Mouse (Mus musculus) kidney, adult 11 months (tissue): ENCODE data around the gene Pxmp2.

Experiments used
- DNase-seq: peaks from one replicate; pipeline ENCODE4 v3.0.0; 2022

The Pxmp2 gene

DNA sequence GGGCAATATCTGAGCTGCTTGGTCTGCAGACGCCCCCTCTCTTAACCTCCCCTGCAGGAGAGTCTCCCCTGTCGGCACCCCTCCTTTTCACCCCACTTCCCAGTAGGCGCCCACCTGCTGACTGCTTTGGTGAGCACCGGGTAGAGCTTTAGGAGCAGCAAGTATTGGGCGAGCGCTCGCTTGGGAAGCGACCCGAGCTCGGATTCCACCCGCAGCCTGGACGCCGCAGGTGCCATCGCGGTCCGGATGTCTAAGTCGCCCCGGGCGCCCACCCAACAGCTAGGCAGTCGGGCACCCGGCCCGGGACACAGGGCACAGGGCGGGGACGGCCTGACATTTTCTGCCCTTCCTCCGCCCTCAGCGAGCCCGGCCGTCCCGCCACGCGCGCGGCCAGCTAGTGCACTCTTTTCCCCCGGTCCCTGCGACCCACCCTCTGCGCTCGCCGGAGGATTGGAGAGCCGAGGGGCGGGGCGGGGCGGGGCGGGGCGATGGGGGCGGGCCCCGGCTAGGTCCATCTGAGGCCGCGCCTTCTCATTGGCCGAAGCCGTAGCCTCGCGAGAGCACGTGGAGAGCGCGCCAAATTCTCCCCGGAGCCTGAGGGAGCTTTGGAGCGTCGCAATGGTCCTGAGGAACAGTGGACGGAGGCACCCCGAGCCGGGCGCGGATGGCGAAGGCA is at the start of gene Pxmp2, which contains the start of gene Pole:
TSS of gene Pxmp2 (minus strand) at position 417 of the 676 bp plus-strand sequence.
TSS of gene Pole (plus strand) at position 537 of the 676 bp plus-strand sequence.
- peak; percentile 87 for DNase-seq

DNA sequence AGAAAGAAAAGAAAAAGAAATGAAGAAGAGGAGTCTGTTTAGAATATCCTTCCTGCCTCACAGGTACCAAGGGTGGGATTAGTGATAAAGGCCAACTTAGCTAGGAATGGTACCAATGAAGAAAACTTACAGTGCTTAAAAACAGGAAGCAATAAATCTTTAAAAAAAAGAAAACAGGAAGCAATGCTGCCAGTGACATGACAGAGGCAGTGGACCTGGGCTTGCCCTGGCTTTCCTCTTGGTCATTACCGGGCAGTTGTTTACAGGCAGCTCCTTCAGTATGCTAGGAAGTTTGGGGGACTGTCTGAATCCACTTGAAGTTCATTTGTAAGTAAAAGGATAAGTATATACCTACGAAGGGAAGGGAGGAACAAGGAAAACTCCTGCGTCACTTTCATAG is 44.5 kb upstream of the Pxmp2 start:
- DNase-seq, result peak; percentile 28

DNA sequence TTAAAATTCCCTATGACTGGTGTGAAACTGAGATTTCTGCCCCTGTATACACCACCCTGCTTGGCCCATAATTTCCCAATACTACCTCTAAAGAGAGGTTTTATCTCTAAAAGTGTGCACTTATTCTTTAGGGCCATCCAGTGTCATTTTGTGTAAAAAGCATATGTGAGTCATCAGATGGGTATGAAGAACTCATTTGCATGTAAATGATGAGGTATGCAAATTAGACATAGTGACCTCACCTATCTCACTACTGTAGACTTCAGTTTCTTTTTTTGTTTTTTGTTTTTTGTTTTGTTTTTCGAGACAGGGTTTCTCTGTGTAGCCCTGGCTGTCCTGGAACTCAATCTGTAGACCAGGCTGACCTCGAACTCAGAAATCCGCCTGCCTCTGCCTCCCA is 27.1 kb upstream of the Pxmp2 start:
- DNase-seq, result no peak

DNA sequence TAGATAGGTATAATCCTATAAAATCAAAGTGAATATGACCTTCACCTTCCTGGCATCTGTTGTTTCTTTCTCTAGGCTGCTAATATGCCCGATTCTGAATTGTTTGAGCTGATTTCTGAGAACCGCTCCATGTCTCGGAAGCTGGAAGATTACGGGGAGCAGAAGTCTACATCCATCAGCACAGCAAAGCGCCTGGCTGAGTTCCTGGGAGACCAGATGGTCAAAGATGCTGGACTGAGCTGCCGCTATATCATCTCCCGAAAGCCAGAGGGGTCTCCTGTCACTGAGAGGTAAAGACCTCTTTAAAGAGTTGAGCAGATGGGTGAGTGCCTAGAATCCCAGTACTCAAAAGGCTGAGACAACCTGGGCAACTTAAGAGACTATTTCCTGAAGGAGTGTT is 22.9 kb upstream of the Pxmp2 start:
- no peak for DNase-seq

DNA sequence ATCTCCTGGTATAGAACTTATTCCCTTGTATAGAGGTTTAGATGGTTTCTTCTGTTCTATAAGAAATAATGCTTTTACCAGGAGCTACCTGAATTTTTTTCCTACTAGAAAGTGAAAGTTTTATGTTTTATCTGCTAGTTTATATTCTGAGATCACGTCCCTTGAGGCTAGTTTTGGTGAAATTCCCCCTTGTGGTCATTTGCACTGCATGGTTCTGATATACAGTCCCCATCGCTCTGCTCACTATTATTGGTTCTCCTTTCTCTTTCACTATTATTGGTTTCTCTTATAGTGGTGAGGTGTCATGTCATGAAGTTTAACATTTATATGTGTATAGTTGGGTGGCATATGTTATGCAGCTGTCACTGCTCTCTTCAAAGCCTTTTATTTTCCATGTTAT is 14.6 kb upstream of the Pxmp2 start:
- no peak for DNase-seq

DNA sequence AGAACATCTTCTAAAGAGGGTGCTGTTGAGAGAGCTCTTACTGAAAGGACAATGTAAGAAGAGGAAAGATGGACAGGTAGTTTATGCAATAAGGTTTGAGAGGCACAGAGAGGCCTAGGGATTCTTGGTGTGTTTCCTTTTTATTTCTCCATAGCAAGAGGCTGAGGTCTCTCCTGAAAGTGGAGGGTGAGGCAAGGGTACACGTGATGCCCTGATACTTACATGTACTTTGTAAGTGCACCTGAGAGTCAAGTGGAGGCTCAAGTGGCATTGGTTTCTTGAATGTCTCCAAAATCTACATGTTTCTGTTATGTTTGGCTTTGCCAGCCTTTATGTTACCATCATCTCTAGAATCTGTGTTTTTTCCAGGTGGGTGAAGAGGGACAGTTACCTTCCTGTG is 10.7 kb upstream of the Pxmp2 start:
- DNase-seq, result no peak

DNA sequence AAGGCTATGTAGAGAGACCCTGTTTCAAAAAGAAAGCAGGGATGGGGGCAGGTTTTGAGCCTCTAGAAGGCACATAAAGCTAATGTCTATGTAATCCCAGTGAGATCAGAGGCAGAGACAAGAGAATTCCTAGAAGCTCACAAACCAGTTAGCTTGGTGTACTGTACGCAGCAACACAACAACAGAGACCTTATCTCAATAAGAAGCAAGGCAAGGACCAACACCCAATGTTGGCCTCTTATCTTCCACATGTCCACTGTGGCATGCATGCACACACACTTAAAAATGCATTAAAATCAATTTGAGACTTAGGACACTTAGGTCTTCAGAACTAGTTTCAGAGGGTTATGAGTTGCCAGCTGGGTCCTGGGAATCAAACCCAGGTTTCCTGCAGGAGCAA is 5.7 kb upstream of the Pxmp2 start:
- DNase-seq, result no peak

DNA sequence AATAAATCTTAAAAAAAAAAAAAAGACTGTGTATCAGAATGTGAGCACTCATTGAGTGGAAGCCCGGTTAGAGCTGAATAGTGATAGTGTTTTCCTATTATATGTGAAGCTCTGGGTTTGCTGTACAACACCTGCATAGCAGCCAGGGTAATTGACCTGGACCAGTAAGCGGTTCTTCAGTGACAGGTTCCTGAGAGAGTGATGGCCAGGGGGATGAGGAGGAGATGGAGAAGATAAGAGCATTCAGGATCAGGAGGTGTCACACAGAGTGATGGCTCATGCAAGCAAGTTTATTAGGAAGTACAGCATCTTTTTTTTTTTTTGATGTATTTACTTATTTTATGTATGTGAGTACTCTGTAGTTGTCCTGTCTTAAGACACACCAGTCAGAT is 1.1 kb upstream of the Pxmp2 start:
- no peak for DNase-seq

DNA sequence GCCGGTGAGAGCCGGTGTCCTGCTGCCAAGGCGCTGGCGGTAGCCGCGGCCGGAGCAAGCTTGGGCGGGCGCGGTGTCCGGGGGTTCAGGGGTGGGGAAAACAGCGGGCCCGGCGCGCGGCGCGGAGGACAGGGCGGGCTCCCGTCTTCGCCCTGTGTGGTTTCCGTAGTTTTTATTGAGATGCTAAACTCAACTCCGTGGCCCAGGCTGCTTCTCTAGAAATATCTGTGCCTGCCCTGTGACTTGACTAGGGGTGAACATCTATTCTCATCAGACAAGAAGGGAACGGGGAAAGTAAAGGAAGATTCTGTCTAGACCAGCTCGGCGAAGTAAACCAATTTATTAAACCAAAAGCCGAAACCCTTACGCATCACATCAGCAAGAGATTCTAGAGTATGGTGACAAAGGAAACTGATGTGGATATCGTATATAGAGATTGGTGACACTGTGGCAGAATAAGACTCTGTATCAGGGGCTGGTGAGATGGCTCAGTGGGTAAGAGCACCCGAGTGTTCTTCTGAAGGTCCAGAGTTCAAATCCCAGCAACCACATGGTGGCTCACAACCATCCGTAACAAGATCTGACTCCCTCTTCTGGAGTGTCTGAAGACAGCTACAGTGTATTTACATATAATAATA is 579 bp upstream of the Pxmp2 start:
- DNase-seq, result no peak

DNA sequence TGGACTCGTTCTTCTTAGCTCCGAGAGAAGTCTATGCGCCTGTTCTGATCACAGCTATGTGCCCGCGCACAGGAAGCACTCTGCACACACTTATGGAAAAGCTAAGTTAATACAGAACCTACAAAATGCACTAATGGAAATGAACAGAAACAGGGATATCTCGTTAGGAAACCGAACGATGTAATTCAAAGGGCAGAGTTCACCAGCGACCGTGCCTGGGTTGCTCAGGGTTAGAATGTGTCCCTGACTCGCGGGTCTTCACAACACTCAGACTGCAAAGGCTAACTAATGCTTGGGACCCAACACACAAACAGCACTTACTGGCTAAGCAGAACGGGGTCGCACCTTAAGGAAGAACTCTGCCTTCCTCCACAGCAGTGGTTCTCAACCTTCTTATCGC is 830 bp downstream of the Pxmp2 start:
- DNase-seq, result peak; percentile 34

DNA sequence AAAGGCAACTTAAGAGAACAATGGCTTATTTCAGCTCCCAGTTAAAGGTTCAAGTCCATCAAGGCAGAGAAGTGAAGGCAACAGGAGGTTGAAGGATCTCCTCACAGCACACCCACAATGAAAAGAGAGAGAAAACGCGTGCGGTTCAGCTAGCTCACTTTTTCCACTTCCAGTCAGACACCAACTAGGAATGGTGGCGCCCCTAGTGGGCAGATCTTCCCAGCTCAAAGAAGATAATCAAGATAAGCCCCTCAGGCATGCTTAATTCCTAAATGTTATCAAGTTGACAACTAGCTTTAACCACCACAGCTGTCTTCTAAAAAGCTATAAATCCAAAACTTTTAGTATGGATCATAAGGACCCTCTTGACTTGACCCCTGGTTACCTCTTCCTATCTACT is 1.4 kb downstream of the Pxmp2 start:
- DNase-seq, result peak; percentile 37

DNA sequence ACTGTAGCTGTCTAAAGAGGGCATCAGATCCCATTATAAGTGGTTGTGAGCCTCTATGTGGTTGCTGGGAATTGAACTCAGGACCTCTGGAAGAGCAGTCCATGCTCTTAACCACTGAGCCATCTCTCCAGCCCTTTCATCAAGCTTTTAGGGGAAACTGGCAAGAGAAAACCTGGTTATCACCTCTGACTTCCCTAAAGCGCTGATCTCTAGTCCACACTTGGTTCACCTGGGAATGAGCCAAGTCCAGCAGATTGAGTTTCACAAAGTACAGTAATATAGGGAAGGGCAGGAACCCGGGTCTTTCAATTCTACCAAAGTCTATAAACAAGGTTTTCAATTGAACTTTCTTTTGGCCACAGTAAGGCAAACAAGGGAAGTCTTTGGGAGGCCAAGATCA is 4.0 kb downstream of the Pxmp2 start:
- no peak for DNase-seq

DNA sequence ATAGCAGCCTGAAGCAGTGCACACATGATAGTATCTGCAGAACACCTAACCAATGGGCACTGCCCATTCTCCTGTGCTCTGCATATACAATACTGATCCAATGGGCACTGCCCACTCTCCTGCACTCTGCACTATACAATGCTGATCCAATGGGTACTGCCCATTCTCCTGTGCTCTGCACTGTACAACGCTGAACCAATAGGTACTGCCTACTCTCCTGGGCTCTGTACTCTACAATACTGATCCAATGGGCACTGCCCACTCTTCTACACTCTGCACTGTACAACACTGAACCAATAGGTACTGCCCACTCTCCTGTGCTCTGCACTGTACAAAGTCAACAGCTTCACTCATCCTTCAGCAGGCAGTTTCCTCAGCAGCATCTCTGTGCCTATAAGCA is 9.1 kb downstream of the Pxmp2 start:
- DNase-seq, result no peak

DNA sequence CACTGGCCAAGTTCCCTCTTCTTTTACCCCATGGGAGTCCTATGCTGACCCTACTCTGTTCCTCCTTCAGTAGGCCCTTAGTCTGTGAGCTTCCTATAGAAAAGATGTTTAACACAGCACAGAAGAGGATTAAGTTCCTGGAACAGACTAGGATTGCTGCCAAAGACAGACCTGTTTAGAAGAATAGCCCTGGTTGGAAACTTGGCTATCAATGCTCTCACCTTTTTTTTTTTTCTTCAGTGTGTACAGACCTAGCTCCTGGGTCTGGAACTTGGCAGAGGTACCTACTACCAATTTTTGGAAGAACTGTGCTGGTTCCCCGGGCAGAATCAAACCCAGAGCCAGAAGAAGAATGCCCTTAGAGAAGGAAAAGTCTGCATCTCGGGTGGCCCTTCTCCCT is 9.6 kb downstream of the Pxmp2 start:
- DNase-seq, result no peak

DNA sequence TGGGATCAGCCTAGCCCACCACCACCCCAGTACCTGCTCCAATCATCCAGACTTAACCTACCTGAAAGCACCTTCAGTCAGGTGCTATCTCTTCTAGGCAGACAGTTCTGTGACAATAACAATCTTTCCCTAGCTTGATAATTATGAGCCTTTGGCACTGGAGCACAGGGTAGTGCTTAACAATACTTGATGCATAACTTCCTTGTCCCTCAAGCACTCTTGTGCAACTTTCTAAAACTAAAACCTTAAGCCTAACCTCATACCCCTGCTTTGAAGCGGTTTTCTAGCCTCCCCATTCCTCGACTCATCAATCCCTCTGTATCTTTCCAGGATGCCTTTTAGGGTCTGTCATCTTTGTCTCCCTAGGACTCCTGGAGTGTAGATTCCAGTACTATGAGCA is 11.1 kb downstream of the Pxmp2 start:
- DNase-seq, result no peak

DNA sequence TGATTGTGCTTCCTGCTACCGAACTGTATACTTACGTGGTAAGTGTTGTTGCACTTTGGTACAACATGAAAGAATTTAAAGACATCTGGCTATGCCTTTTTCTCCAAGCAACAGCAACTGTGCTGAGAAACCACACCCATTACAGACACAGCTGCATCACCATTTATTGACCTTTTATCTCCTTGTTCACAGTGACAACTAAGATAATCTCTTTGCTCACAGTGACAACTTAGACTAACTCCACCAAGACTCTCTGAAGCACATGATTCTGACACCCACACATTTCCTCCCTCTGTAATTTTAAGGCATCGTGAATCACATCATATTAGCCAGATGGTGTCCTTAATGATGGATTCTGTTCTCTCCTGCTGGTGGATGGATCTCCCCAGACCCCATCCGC is 11.8 kb downstream of the Pxmp2 start:
- DNase-seq, result no peak

DNA sequence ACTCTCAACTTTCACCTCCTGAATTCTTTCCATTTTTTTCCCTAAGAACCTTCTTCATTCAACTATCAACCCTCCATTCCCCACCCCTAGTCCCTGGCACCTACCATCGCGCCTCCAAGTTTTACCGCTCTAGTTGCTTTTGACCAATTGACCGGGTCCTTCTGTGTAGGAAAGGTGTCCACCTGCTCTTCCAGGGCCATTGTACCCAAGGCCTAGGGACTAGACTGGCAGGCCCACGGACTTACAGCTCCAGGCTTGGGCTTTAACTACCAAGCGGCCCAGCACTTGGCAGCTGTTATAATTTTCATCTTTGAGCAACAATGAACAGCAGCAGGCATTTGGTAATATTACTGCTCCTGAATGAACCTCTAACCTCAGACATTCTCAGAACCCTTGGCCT is 15.7 kb downstream of the Pxmp2 start:
- no peak for DNase-seq

DNA sequence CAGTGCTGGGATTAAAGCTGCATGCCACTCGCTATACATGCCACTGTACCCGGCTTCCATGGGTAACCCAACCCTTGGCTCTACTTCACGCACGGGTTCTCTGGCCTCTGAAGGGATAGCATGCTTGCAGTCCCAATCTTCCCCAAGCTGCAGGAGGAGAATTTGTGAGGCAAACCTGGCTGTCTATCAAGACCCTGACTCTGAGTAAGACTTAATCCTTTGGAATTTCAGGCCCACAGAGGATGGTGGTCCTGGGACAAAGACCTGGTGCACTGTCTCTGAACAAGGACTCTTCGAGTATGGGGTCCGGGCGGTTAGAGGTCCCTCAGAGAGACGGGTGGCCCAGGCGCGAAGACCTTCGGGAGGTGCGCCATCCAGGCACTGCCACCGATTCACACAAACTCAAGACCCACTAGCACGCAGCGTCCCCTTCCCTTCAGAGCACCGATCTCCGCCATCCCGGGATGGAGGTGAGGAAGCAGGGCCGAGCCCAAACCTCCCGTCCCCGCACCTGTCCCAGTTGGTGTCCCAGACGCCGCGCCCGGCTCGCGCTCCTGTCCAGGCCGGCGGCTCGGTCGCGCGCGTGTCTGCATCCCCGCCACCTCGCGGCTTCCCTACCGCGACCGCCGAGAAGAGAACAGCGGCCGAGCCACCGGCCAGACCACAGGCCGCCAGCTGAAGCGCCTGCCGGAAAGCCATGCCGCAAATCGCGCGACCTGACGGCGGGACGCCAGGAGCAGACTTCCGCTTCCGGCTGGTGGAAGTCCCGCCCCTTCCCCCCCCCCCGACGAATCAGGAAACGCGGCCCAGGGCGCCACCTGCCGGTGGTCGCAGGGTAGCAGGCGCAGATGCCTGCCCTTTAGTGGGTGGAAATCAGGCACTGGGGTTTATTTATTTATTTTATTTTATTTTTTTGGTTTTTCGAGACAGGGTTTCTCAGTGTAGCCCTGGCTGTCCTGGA is 16.6 kb downstream of the Pxmp2 start, which contains the start of gene Pgam5:
TSS of gene Pgam5 (minus strand) at position 773 of the 961 bp plus-strand sequence.
- peak; percentile 79 for DNase-seq

DNA sequence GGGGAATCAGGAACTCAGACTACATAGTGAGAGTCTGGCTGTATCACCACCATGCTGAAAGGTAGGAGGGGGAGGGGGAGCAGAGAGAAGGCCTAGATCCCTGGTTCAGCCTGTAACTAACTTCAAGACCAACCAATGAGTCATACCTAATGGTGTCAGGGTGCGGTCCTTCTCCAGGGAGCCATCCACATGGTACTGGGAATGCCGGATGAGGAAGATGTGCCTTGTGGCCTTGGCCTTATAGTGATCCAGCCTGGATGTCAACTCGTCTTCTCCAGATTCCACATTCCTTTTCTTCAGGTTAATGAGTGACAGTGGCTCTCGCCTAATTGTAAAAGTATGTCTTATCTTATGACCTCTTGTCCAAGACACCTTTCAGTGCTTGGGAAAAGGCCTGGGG is 19.0 kb downstream of the Pxmp2 start:
- DNase-seq, result no peak

DNA sequence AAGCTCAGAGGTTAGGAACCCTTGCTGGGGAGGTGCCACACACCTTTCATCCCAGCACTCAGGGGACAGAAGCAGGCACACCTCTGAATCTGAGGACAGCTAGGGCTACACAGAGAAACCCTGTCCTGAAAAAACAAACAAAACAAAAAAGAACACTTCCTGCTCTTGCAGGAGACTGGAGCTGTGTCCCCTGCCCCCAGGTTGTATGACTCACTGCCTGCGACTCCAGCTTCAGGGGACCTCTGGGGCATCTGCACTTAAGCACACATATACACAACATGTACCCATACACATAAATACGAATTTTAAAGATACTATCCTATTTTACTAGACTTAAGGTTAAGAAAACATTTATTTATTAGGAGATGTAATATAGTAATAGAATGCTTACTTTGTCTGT is 41.9 kb downstream of the Pxmp2 start:
- no peak for DNase-seq

DNA sequence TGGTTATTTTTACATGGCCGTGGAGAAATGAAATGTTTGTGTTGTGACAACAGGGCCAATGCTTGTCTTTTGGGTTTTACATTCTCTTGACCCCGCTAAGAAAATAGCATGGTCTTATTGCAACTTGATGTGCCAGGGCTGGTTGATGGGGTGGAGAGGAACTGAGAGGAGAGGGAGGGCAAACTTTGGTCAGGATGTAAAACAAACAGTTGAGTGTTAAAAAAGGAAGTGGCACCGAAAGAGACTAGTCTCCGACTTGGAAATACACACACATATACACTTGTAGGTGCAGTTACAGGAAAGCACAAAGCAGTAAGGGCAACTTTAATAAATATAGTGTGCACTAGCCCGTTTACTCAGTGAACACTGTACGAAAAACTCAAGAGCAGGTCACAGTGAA is 53.6 kb downstream of the Pxmp2 start:
- DNase-seq, result no peak

DNA sequence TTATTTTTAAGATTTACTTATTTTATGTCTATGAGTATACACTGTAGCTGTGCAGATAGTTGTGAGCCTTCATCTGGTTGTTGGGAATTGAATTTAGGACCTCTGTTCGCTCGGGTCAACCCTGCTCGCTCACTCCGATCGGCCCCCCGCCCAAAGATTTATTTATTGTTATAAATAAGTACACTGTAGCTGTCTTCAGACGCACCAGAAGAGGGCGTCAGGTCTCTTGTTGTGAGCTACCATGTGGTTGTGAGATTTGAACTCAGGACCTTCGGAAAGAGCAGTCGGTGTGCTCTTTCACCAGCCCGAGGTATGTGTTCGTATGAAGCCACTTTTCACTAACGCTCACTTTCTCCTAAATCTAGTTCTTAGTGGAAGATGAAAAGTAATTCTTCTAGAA is 54.3 kb downstream of the Pxmp2 start:
- DNase-seq, result peak; percentile 15

DNA sequence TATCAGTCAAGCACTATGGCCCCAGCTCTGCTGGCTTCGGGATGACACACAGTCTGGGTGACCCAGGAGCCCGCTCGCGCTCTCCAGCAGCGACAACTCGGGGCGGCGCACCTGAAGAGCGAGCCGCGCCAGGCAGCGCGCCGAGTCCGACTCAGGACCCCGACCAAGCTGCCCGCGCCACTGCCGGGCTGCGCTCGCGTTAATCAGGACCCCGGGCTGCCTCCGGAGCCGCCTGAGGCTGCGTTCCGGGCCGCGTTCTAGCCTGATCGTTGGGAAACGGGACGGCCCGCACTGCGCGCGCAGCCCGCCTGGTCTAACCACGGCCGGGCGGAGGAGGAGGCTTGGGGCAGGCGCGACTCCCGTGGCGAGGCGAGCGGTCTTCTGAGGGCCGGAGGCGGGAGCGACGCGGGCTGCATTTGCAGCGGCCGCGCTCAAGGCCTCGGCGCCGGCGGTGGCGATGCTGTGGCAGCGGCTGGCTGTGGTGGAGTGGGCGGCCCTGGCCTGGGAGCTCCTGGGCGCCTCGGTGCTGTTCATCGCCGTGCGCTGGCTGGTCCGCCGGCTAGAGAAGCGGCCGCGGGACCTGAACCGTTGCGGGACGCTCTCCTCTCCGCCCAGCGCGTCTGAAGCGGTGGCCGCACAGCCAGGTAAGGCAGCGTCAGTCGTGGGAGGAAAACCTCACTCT is 55.1 kb downstream of the Pxmp2 start, which contains the start of gene Ankle2:
TSS of gene Ankle2 (plus strand) at position 225 of the 682 bp plus-strand sequence.
- DNase-seq, result peak; percentile 89
